Mouse (Mus musculus) midbrain, postnatal 0 days (tissue): ENCODE measurements at regions not wholly inside any gene's neighbourhood (a gene's known extent, or its start where the extent isn't known, plus 50 kb on each side); places are given as distances from the start of the nearest gene placed in this dataset.

Experiments used
- ATAC-seq: fragments of 200-750 bp; cut with Nextera tagmentation; 2 replicates; pipeline ENCODE4 v1.8.0; 2017; ENCODE audit warnings: moderate number of reproducible peaks, mild to moderate bottlenecking, moderate TSS enrichment, moderate library complexity; ENCODE audit not compliant: low FRiP score
- DNase-seq: peaks from one replicate; pipeline ENCODE4 v3.0.0-alpha.2; 2015; ENCODE audit warnings: low spot score
- H3K27ac ChIP-seq: fragments of 300-500 bp; sonication (generic); 2 replicates; pipeline ENCODE4 v1.5.1; 2014; ENCODE audit warnings: low read depth, mild to moderate bottlenecking, low read length, mixed read lengths
- H3K27me3 ChIP-seq: fragments of 300-500 bp; sonication (generic); 2 replicates; pipeline ENCODE4 v1.6.1; 2014; ENCODE audit warnings: low read length, control low read depth, mixed read lengths; ENCODE audit not compliant: insufficient read depth
- H3K36me3 ChIP-seq: fragments of 300-500 bp; sonication (generic); 2 replicates; pipeline ENCODE4 v1.6.1; 2014; ENCODE audit warnings: low read length, control low read depth, mixed read lengths; ENCODE audit not compliant: insufficient read depth
- H3K4me1 ChIP-seq: fragments of 300-500 bp; sonication (generic); 2 replicates; pipeline ENCODE4 v1.6.1; 2014; ENCODE audit warnings: mild to moderate bottlenecking, control low read depth, antibody characterized with exemption, low read length, mixed read lengths; ENCODE audit not compliant: insufficient read depth
- H3K4me2 ChIP-seq: fragments of 300-500 bp; sonication (generic); 2 replicates; pipeline ENCODE4 v1.6.1; 2014; ENCODE audit warnings: low read depth, mild to moderate bottlenecking, low read length, mixed read lengths; ENCODE audit not compliant: poor library complexity, severe bottlenecking
- H3K4me3 ChIP-seq: fragments of 300-500 bp; sonication (generic); 2 replicates; pipeline ENCODE4 v1.5.1; 2014; ENCODE audit warnings: low read depth, mild to moderate bottlenecking, low read length, moderate library complexity
- H3K9ac ChIP-seq: fragments of 300-500 bp; sonication (generic); replicated peaks from 2 replicates; pipeline ENCODE4 v1.6.1; 2014; ENCODE audit warnings: mild to moderate bottlenecking, low read length, moderate library complexity, mixed read lengths; ENCODE audit not compliant: poor library complexity, severe bottlenecking
- H3K9me3 ChIP-seq: fragments of 300-500 bp; sonication (generic); 2 replicates; pipeline ENCODE4 v1.6.1; 2016; ENCODE audit warnings: low read length, control low read depth
- CTCF ChIP-seq: IDR thresholded peaks from 2 replicates; pipeline ENCODE4 v1.5.1; 2016; ENCODE audit warnings: antibody characterized with exemption, mild to moderate bottlenecking
- WGBS: fragments of 180-500 bp; shearing (Covaris S2); extraction: QIAGEN DNeasy Blood & Tissue Kit; methylation state at CpG from one replicate; pipeline ENCODE4 v1.1.7; 2014; 5-methylcytosine and 5-hydroxymethylcytosine counted together

GRCm38 (mm10) chrX:76795304-76795703 lies 192.6 kb upstream of the Cldn34d start:
- Histone ChIP-seq H3K36me3 (no peaks in the 10 kb centered on the region), H3K4me2 (no peak overlapping the region), H3K4me1 (no peaks in the 10 kb centered on the region), H3K9ac (no peak overlapping the region), H3K4me3 (no peak overlapping the region), H3K9me3 (no peaks in the 10 kb centered on the region), H3K27me3 (no peaks in the 10 kb centered on the region), H3K27ac (no peak overlapping the region)
- 58% methylated on average over 1 of the region's 1 CpGs for WGBS
- no peak for TF ChIP-seq CTCF
- no peak for DNase-seq
- ATAC-seq = no peak

- H3K9ac ChIP-seq = no peak overlapping the region
- no peak overlapping the region for H3K4me3 ChIP-seq
- DNase-seq (peak; percentile 33), ATAC-seq (no peak)
- no peaks in the 10 kb centered on the region for H3K4me1 ChIP-seq
- no peaks in the 10 kb centered on the region for H3K27me3 ChIP-seq
- H3K4me2 ChIP-seq = no peak overlapping the region
- no peaks in the 10 kb centered on the region for H3K9me3 ChIP-seq
- H3K27ac ChIP-seq = no peak overlapping the region
- H3K36me3 ChIP-seq = no peaks in the 10 kb centered on the region
- peak; percentile 54 for TF ChIP-seq CTCF
Measured at GRCm38 (mm10) chrX:76790613-76791012, 187.9 kb upstream of the Cldn34d start.

GRCm38 (mm10) chrX:76780044-76780443 lies 177.3 kb upstream of the Cldn34d start:
- Histone ChIP-seq H3K9ac (no peak overlapping the region), H3K4me3 (no peak overlapping the region), H3K27ac (no peak overlapping the region), H3K36me3 (no peaks in the 10 kb centered on the region), H3K27me3 (no peaks in the 10 kb centered on the region), H3K4me2 (no peak overlapping the region), H3K4me1 (no peaks in the 10 kb centered on the region), H3K9me3 (no peaks in the 10 kb centered on the region)
- no peak for ATAC-seq
- TF ChIP-seq CTCF = no peak
- no peak for DNase-seq
